Mouse (Mus musculus) v-Abl transformed pro-B cells (cell line): ENCODE data around the gene Sntb2.
"Not testable (repeated sequence)": the region's sequence is repeated elsewhere in the genome, so short reads cannot be mapped to it uniquely, and the experiment has no call there.

Experiments used
- in situ Hi-C, 2 experiments: fragments of 400-800 bp; cut with MboI; formaldehyde crosslinking; loops; one replicate each; pipeline ENCODE4 v1.15.1; 2025; ENCODE audit not compliant: unreplicated experiment in 2 of 2

Gene Sntb2

DNA sequence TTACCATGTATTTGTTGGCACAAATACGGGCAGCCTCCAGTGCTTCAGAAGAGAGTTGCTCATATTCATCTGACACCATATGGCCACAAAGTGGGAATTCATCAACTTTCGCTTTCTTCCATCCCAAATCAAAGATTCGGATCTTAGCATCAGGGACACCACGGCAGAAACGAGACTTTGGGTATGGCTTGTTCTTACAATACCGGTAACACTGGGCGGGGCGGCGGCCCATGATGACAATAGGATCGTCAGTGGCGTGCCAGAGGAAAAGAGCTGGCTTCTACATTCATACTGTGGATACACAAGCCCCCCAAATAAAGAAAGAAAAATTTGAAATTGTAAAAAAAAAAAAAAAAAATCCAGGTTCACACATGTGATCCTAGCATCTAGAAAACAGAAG is 7.4 kb upstream of the Sntb2 start:
- in situ Hi-C loops, result not testable (repeated sequence)

DNA sequence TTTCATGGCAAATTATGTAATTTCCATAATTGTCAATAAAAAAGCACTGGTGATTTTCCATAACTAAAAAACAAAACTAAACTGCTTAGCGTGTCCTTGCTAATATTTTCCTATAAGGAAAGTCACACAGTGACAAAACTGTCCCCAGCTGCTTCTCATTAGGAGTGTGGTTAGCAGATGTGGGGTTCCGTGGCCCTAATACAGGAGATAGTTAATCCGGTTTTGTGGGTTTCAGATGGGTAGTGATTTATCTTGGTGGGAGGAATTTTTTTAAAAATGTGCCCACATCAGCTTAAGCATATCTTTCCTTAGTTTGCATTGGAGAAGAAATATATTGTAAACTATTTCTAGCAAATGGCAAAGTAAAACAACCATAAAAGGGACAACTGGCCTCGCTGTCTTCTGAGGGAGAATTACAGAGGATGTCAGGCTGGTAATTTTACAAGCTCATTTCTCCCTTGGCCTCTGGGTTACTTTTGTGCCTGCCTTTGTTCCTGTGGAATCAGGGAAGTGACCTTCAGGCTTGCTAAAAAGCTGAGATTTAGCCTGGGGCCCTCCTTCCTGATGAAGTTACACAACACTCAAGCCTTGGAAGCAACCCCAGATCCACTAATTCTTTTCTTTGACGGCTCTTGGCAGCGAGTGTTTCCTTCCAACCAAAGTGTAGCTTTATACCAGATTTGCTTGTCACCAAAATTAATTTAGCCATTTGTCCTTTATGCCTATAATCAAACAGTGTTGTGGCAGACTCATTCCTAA is 6.2 kb upstream of the Sntb2 start:
- in situ Hi-C loops, result no loop called here

DNA sequence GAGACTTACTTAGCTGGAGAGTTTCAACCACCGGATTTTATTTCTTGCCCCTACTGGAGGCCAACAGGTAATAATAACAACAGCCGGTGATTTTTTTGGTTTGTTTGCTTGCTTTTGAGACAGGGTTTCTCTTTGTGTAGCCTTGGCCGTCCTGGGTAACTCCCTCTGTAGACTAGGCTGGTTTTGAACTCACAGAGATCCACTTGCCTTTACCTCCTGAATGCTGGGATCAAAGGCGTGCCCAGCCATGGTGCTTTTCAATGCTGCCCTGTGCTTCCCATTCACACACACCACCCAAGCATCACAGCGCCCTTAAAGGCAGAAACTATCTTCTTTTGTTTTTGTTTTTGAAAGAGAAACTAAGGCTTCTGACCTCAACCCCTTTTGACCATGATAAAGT is 5.6 kb upstream of the Sntb2 start:
- in situ Hi-C loops, result no loop called here

DNA sequence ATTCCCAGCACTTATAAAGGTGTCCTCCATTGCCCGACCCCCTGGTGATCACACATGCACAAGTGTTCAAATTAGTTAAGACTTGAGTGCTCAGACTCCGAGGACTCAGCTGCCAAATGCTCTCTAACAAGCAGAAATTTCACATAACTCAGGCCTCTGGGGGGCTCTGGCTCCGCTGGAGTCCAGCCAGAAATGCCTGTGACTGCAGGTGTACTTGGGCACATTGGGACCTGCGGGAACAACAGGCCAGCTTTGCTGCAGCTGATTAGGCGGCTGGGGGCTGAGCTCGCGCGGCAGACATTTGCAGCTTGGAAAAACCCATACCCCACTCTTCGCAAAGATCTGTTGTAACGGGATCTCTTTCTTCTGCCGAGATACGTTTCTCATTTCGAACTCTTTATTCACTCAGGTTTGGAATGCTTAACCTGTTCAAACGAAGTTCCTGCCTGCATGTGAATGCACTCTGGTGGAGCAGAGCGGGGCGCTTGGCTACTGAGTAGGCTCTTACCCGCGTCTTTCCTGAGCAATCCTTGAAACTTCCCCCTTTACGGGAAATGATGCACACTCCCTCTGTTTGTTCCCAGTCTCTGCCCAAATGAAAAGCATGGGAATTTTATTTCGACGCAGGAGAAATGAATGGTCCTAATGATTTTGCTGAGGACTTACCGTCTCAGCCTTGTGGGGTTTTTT is 3.0 kb upstream of the Sntb2 start:
- in situ Hi-C loops, result no loop called here

DNA sequence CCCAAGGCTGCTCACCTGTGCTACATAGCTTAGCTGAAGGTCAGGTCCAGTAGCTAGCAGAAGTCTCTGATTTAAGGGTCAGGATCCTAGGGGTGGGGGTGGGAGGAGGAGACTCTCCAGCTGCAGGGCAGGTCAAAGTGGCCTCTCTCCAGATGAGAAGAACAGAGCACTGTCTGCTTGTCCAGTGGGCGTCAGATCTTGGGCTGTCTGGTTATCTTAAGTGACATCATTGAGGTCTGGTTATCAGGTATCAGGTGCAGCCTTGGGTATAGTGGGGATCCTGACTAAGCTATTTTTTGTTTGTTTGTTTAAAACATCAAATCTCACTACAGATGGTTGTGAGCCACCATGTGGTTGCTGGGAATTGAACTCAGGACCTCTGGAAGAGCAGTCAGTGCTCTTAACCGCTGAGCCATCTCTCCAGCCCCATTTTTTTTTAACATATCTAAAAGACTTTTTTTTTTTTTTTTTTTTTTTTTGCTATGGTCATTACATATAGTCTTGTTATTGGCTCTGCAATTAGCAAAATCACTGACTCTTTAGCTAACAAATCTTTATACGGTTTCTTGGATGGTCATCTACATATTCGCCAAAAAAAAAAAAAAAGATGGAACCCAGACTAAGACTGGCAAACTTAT is 1.9 kb upstream of the Sntb2 start:
- in situ Hi-C loops, result no loop called here

DNA sequence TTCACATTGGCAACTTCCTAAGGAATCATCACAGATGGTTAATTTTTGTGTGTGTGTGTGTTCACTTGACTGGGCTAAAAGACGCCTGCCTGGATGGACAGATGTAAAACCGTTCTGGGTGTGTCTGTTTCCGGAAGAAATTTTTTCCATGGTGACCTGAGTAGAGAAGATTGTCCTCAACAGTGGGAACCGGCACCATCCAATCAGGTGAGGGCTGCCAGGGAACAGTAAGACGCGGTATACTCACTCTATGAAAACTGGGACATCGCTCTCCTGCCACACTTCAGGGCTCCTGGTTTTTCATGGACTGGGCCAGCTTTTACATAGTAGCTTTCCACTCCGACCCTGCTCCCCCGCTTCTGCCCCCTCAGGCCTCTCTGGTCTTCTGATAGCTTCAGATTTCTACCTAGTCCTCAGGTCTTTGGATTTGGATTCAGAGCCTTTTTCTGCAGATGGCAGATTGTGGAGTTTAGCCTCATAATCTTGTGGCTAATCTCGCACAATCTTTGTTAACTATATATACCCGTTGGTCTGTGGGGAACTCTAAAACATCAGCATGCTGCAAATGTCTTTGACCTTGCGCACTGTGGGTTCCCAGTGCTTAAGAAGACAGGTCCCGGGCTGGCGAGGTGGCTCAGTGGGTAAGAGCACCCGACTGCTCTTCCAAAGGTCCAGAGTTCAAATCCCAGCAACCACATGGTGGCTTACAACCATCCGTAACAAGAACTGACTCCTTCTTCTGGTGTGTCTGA is 1.1 kb upstream of the Sntb2 start:
- in situ Hi-C loops, result no loop called here

DNA sequence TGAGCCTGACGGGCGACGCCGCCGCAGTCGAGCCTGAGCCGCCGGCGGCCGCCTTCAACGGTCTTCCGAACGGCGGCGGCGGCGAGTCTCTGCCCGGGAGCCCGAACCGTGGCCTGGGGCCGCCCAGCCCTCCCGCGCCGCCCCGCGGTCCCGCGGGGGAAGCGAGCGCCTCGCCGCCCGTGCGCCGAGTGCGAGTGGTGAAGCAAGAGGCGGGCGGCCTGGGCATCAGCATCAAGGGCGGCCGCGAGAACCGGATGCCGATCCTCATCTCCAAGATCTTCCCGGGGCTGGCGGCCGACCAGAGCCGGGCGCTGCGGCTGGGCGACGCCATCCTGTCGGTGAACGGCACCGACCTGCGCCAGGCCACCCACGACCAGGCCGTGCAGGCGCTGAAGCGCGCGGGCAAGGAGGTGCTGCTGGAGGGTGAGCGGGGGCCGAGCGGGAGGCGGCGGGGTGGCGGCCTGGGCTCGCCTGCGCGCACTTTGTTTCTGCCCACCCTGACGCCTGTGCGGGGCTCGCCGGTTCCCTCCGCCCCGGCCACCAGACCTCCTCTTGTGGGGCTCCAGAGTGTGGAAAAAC is 438 bp downstream of the Sntb2 start:
- in situ Hi-C loops, result no loop called here

DNA sequence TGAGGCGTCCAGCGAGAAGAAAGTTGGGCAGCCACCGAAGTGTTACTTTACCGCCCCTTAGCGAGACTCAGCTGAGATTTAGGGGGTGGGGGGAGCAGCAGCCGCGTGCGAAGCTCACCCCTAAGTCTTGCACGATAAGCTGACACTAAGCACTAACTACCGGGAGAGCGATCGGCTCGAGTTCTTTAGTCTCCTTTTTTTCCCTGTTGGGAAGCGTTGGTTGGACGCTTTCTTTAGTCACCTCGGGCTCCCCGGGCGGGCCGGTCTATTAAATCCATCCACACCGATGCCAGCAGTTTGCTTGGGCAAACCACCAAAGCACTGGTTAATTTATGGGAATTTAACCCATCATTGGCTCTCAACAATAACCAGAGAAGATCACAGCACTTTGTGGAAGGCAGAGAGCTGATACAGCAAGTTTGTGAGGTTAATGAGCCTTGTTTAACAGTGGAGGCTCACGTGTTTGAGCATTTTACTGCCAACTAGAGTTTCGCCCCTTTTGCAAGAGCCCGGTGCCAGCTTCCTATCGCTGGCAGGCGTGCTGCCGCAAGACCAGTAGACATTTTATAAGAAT is 1.0 kb downstream of the Sntb2 start:
- in situ Hi-C loops, result no loop called here

DNA sequence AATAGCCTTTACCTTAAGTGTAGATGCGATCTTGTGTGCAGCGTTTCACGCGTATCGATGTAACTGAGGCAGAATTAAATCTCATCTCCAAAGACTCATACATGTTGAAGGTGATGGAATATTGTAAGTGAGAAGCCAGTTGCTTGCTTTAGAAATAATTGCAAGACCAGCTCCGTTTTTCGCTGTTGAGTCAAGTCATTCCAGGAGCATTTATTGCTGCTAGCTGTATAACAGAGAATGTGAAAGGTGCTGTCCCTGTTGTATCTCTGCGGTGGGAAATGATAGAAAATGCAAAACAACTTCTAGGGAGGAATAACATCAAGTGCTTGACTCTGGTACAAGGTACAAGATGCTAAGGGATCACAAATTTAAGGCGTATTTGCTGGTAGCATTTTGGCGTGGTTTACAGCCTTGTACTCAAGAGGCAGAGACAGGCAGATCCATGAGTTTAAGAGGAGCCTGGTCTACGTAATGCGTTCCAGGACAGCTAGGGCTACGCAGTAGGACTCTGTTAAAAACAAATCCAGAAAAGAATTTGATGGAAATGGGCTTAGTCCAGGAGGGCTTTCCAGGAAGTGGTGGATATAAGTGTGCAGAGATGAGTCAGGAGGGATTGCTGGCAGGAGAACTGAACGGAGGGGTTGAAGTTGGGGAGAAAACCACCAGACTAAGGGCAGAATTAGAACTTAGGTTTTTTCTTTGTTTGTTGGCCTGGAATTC is 1.7 kb downstream of the Sntb2 start:
- in situ Hi-C loops, result no loop called here

DNA sequence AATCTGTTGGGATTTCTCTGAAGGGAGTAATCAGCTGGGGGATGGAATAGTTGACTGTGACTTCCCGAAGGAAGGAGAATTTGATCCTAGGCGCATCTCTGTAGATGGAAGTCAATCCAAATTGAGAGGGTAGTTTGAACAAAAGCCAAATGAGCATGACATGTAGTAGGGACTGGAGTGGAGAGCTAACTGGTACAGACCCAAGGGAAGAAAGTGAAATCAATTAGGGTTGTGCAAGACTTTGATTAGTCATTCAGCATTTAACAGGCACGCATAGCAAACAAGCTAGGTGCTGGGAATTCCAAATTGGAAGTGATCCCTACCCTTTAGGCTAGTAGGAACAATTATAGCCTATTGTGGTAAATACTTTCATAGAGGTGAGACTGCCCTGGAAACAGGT is 6.3 kb downstream of the Sntb2 start:
- in situ Hi-C loops, result no loop called here

DNA sequence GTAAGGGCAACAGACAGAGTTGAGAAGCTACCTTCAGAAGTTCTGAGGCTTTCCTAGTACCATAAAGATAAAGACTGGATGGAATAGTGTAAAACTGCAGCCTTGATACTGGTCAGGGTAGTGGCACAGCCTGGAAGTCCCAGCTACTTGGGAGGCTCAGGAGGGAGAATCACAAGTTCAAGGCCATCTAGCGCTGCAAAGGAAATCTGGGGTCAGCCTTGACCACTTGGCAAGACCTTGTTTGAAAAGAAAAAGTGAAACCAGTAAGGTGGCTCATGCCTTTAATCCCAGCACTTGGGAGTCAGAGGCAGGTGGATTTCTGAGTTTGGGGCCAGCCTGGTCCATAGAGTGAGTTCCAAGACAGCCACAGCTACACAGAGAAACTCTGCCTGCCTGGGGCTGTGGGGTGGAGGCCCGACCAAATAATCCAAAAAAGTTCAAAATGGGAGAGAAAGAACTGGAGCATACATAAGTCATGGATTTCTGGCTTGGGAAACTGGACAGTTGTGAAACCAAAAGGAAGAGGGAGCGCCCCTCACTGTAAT is 8.4 kb downstream of the Sntb2 start:
- in situ Hi-C loops, result no loop called here

DNA sequence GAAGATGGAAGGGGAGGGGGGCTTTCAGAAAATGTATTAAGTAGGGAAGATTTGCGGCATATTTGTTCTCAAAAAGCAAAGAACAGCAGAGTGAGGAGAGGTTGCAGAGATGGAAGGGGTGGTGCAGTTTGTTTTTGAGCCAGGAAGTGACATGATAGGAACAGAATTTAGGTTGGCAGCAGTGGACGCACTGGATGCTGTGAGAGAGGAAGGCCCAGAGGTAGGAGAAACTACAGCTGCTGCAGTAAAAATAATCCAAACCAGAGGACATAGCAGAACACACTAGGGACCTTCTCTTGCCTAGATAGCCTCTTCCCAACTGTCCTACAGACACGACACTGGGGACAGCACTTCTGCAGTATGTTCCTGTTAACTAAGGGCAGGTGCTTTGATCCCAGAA is 9.2 kb downstream of the Sntb2 start:
- in situ Hi-C loops, result no loop called here

DNA sequence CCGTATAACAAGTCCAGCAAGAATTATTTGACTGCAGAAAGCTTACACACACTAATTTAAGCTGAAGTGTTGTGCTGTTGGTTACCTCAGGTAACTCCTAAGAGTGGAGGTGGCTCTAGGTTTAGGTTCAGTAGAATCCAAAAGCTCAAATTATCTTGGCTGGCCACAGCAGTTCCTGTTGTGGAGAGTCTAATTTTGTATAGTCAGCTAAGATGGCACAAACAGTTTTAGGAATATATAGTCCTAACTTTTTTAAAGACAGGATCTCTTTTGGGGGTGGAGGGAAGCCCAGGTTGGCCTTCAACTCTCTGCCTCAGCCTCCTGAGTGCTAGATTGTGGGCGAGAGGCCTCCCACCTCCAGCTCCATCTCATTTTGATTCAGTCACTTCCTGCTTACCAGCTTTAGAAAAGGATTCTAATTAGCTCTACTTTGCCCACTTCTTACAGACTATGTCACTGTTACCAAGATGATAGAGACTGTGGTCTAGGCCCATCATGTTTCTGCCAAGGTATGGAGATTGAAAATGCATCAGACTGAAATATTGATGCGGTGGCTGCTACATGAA is 13.2 kb downstream of the Sntb2 start:
- in situ Hi-C loops, result no loop called here

DNA sequence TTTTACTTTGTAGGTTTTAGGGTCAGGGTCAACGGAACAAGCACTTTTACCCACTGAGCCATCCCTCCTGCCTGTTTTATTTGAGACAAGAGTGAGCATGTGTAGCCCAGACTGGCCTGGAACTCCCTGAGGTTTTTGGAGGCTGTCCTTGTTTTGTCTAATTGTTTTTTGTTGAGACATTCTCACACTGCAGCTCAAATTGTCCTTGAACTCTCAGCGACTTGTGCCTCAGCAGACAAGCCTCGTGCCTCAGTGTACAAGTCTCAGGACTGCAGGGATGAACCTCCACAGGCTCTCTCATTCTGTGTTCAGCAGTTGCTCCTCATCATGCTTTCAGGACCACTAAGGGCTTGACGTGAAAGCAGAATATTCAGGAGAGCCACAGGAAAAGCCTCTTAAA is 16.2 kb downstream of the Sntb2 start:
- in situ Hi-C loops, result no loop called here

DNA sequence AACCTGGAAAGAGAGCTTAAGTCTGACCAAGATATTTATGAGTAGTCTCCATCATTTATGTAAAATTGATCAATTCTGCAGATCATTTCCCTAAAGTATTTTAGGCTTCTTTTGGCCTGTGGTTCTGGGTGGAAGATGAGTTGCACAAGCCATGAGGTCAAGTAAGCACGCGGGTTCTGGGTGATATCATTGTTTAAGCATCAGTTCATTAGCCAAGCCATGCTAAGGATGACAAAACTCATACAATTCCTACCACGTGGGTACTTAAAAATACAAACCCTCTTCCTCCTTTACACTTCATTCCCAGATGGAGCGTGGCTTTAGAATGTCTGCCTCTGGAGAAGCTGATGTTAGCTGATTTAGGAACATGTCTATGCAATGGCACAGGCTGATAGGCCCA is 18.0 kb downstream of the Sntb2 start:
- in situ Hi-C loops, result no loop called here

DNA sequence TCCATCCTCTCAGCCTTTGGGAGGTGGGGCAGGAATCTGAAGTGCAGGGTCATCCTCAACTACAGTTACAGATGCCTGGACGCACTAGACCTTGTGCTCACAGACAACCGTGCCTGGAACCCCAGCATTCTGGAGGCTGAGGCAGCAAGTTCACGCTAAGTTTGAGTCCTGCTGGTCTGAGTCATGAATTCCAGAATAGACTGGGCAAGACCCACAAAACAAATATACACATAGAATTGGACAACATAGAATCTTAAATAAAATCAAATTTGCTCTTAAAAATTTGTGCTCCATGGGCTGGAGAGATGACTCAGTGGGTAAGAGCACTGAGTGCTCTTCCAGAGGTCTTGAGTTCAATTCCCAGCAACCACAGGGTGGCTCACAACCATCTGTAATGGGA is 21.5 kb downstream of the Sntb2 start:
- in situ Hi-C loops, result no loop called here

DNA sequence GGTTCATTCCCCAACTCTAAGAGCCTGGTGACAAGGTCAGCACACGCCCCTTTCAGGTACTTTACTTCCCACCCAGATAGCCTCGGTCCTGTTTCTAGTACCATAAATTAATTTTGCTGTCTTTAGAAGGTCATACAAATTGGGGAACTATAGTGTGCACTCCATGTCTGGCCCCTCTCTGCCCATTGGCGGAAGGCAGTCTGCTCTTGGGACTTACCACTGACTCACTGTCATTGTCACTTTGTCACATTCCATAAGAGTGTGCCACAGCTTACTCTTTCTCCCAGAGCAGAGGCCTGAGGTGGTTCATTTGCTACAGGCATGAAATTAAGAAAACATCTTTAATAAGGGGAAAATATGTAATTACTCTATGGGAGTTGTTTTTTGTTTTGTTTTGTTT is 22.7 kb downstream of the Sntb2 start:
- in situ Hi-C loops, result no loop called here

DNA sequence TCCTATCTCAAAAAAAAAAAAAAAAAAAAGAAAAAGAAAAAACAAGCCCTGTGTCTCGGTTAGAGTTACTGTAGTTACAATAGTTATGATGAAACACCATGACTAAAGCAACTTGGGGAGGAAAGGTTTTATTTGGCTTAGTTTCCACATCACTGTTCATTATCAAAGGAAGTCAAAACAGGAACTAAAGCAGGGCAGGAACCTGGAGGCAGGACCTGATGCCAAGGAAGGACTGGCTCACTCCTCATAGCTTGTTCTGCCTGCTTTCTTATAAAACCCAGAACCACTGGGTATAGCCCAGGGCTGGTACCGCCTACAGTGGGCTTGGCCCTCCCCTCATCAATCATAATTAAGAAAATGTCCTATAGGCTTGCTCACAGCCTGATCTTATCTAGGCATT is 24.1 kb downstream of the Sntb2 start:
- in situ Hi-C loops, result no loop called here

DNA sequence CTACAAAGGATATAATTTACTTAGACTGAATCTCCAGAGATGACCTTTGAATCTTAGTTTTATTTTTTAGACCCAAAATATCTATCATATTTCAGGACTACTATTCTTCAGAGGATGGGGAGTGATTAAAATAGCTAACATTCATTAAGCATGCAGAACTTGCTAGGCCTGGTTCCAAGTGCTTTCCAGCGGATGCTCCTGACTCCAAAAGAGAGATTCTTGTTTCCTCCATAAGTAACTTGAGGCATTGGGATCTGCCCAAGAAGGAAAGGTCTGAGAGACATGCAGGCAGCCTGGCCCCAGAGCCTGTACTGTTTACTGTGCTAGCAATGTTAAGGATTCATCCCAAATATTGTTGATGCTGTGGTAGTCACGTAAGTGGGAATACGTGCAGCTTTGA is 26.8 kb downstream of the Sntb2 start:
- in situ Hi-C loops, result no loop called here
